Comparison of ENCODE assay signal across 8 mouse cellular contexts in the genomic region with DNA sequence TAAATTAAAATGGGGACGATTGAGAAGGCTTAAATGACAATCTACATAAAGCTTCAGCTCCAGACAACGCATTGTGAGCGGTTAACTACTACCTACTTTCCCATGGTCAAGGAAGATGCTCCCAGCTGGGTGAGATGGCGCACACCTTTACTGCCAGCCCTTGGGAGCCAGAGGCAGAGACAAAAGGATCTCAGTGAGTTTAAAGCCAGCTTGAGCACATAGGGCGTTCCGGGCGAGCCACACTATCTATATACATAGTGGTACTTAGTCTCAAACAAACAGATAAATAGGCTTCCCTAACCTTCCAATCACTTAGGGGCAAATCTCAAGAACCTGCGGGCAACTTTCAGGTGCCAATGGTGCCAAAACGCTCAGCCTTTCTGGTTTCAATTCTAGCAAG. TPM values are rescaled to one million over a fixed set of nuclear protein-coding genes. Genes with fewer than 3 reads are reported as not detected.
DNase-seq lines count a peak whose midpoint lies in the region; ATAC-seq and TF ChIP-seq lines count a peak whose summit lies in the region.

No protein-coding gene starts in this region.

- peaks cover 11% of the 10 kb centered on the region for H3K4me1 ChIP-seq in lung, adult 2 months (ENCODE audit: control insufficient read depth, insufficient read depth, low read length)
- H3K4me1 ChIP-seq in embryonic facial prominence, embryonic 12.5 days: peaks cover 13% of the 10 kb centered on the region
- H3K4me1 ChIP-seq in limb, embryonic 11.5 days (ENCODE audit: control insufficient read depth, insufficient read depth, low read length): peaks cover 8% of the 10 kb centered on the region
- peaks cover 29% of the 10 kb centered on the region for H3K4me1 ChIP-seq in neural tube, embryonic 15.5 days

- TF ChIP-seq POLR2A in lung, adult 2 months (IDR thresholded peaks at IDR 0.05; ENCODE audit: borderline replicate concordance, extremely low read depth, low read depth, low read length): no peak

- no peak for DNase-seq in lung, adult 2 months
- DNase-seq in lung, postnatal 14 days: no peak
- DNase-seq in limb, embryonic 11.5 days (ENCODE audit: low spot score): no peak
- DNase-seq in embryo, embryonic 11 days: no peak
- no peak for DNase-seq in B cell, adult 2 months
- no peak for DNase-seq in cerebellum, adult 8-10 months

- H3K27me3 ChIP-seq in embryonic facial prominence, embryonic 12.5 days: no peaks in the 10 kb centered on the region
- no peaks in the 10 kb centered on the region for H3K27me3 ChIP-seq in limb, embryonic 11.5 days (ENCODE audit: control insufficient read depth, insufficient read depth, low read length)
- no peaks in the 10 kb centered on the region for H3K27me3 ChIP-seq in neural tube, embryonic 15.5 days (replicated peaks)

- peak overlapping the region; percentile 69 for H3K27ac ChIP-seq in embryonic facial prominence, embryonic 12.5 days
- H3K27ac ChIP-seq in limb, embryonic 11.5 days (replicated peaks; ENCODE audit: low read depth, low read length): no peak overlapping the region
- peak overlapping the region; percentile 83 for H3K27ac ChIP-seq in neural tube, embryonic 15.5 days (replicated peaks)

- no peak for ATAC-seq in embryonic facial prominence, embryonic 12.5 days (ENCODE audit: insufficient number of reproducible peaks, insufficient read depth, low FRiP score, low TSS enrichment)
- ATAC-seq in limb, embryonic 11.5 days (ENCODE audit: insufficient number of reproducible peaks, low FRiP score, low TSS enrichment, low read depth): no peak
- ATAC-seq in neural tube, embryonic 15.5 days (ENCODE audit: low FRiP score): peak; percentile 30; the same call in 1 of the 2 replicates

- no peaks in the 10 kb centered on the region for H3K9me3 ChIP-seq in embryonic facial prominence, embryonic 12.5 days
- H3K9me3 ChIP-seq in limb, embryonic 11.5 days (ENCODE audit: control insufficient read depth, low read length): no peaks in the 10 kb centered on the region
- H3K9me3 ChIP-seq in neural tube, embryonic 15.5 days (replicated peaks): no peaks in the 10 kb centered on the region

- H3K4me2 ChIP-seq in embryonic facial prominence, embryonic 12.5 days (replicated peaks): peak overlapping the region; percentile 68
- H3K4me2 ChIP-seq in limb, embryonic 11.5 days (ENCODE audit: low read depth, severe bottlenecking): peak overlapping the region; percentile 67
- peak overlapping the region; percentile 62 for H3K4me2 ChIP-seq in neural tube, embryonic 15.5 days

- TF ChIP-seq CTCF in lung, adult 2 months (IDR thresholded peaks at IDR 0.05; ENCODE audit: insufficient read depth, low read length): no peak

- peaks cover 12% of the 10 kb centered on the region for H3K36me3 ChIP-seq in embryonic facial prominence, embryonic 12.5 days
- H3K36me3 ChIP-seq in limb, embryonic 11.5 days (ENCODE audit: control insufficient read depth, insufficient read depth, low read length): peaks cover 3% of the 10 kb centered on the region
- H3K36me3 ChIP-seq in neural tube, embryonic 15.5 days: peaks cover 24% of the 10 kb centered on the region

- peak overlapping the region; percentile 79 for H3K9ac ChIP-seq in embryonic facial prominence, embryonic 12.5 days
- H3K9ac ChIP-seq in limb, embryonic 11.5 days (ENCODE audit: low read length): peak overlapping the region; percentile 78
- peak overlapping the region; percentile 75 for H3K9ac ChIP-seq in neural tube, embryonic 15.5 days (replicated peaks)

- WGBS in lung, adult 2 months: 20% methylated on average over 9 of the region's 9 CpGs
- WGBS in embryonic facial prominence, embryonic 12.5 days: 21% methylated on average over 9 of the region's 9 CpGs
- 24% methylated on average over 9 of the region's 9 CpGs for WGBS in limb, embryonic 11.5 days
- 12% methylated on average over 9 of the region's 9 CpGs for WGBS in neural tube, embryonic 15.5 days

- H3K4me3 ChIP-seq in lung, adult 2 months (replicated peaks; ENCODE audit: extremely low read depth, low read depth, low read length): peak overlapping the region; percentile 87
- peak overlapping the region; percentile 66 for H3K4me3 ChIP-seq in embryonic facial prominence, embryonic 12.5 days
- peak overlapping the region; percentile 70 for H3K4me3 ChIP-seq in limb, embryonic 11.5 days (ENCODE audit: low read depth, low read length)
- H3K4me3 ChIP-seq in neural tube, embryonic 15.5 days (replicated peaks): peak overlapping the region; percentile 69

RNA-seq across cellular contexts. Expression of gene Pam16, which starts 0.7 kb away (rescaled TPM):
- polyA plus RNA-seq in lung, adult 2 months (2012; rRNA removed): 8.4 and 12.3 TPM in 2 replicates
- 96.4 and 104 TPM in 2 replicates for polyA plus RNA-seq in embryonic facial prominence, embryonic 12.5 days (2016; fragmentation: Nextera tagmentation; extraction: Ambion mirVana)
- polyA plus RNA-seq in limb, embryonic 11.5 days (2014; fragmentation: Nextera tagmentation; extraction: Ambion mirVana): 107 and 115 TPM in 2 replicates
- 150 and 179 TPM in 2 replicates for polyA plus RNA-seq in neural tube, embryonic 15.5 days (2015; fragmentation: Nextera tagmentation; extraction: Ambion mirVana)

RNA-seq across cellular contexts. Expression of gene Vasn, which starts 15.7 kb away (rescaled TPM):
- polyA plus RNA-seq in lung, adult 2 months (2012; rRNA removed): 86.4 and 91.1 TPM in 2 replicates
- 23.4 and 24.1 TPM in 2 replicates for polyA plus RNA-seq in embryonic facial prominence, embryonic 12.5 days (2016; fragmentation: Nextera tagmentation; extraction: Ambion mirVana)
- polyA plus RNA-seq in limb, embryonic 11.5 days (2014; fragmentation: Nextera tagmentation; extraction: Ambion mirVana): 20.2 and 22.3 TPM in 2 replicates
- polyA plus RNA-seq in neural tube, embryonic 15.5 days (2015; fragmentation: Nextera tagmentation; extraction: Ambion mirVana): 7.1 and 8.8 TPM in 2 replicates

RNA-seq across cellular contexts. Expression of gene Dnaja3, which starts 15.7 kb away (rescaled TPM):
- polyA plus RNA-seq in lung, adult 2 months (2012; rRNA removed): 16.1 and 21.2 TPM in 2 replicates
- polyA plus RNA-seq in embryonic facial prominence, embryonic 12.5 days (2016; fragmentation: Nextera tagmentation; extraction: Ambion mirVana): 57.1 and 59.8 TPM in 2 replicates
- 56.5 and 59.1 TPM in 2 replicates for polyA plus RNA-seq in limb, embryonic 11.5 days (2014; fragmentation: Nextera tagmentation; extraction: Ambion mirVana)
- 68.6 and 71.0 TPM in 2 replicates for polyA plus RNA-seq in neural tube, embryonic 15.5 days (2015; fragmentation: Nextera tagmentation; extraction: Ambion mirVana)

RNA-seq across cellular contexts. Expression of gene Glis2, which starts 29.6 kb away (rescaled TPM):
- polyA plus RNA-seq in lung, adult 2 months (2012; rRNA removed): 66.5 and 76.4 TPM in 2 replicates
- polyA plus RNA-seq in embryonic facial prominence, embryonic 12.5 days (2016; fragmentation: Nextera tagmentation; extraction: Ambion mirVana): 33.0 and 33.4 TPM in 2 replicates
- 26.2 and 27.4 TPM in 2 replicates for polyA plus RNA-seq in limb, embryonic 11.5 days (2014; fragmentation: Nextera tagmentation; extraction: Ambion mirVana)
- polyA plus RNA-seq in neural tube, embryonic 15.5 days (2015; fragmentation: Nextera tagmentation; extraction: Ambion mirVana): 17.2 and 18.7 TPM in 2 replicates

RNA-seq across cellular contexts. Expression of gene Coro7, which starts 55.5 kb away (rescaled TPM):
- polyA plus RNA-seq in lung, adult 2 months (2012; rRNA removed): 60.6 and 60.9 TPM in 2 replicates
- polyA plus RNA-seq in embryonic facial prominence, embryonic 12.5 days (2016; fragmentation: Nextera tagmentation; extraction: Ambion mirVana): 18.2 and 23.1 TPM in 2 replicates
- polyA plus RNA-seq in limb, embryonic 11.5 days (2014; fragmentation: Nextera tagmentation; extraction: Ambion mirVana): 13.1 and 15.7 TPM in 2 replicates
- polyA plus RNA-seq in neural tube, embryonic 15.5 days (2015; fragmentation: Nextera tagmentation; extraction: Ambion mirVana): 31.4 and 35.5 TPM in 2 replicates
